Mouse (Mus musculus): ENCODE results near the gene Kctd4.
"Not testable (repeated sequence)": the region's sequence is repeated elsewhere in the genome, so short reads cannot be mapped to it uniquely, and the experiment has no call there.

Kctd4 gene

DNA sequence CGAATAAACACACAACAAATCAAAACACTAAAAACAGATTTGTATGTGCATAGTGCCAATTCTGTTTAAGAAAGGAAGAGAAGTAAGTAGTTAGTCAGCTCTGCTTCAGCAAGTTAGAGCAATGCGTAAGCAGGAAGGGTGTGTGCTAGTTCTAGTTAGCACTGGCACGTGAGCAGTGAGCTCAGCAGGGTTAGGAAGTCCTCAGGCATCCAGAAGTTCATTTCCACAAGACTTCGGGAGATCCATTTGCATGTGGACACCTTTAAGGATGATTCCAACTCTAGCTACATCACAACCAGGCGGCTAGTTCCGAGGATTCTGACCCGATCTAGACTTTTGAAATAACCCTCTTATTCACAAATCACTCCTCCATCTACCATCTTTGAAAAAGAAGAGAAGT is at the start of gene Kctd4:
TSS of gene Kctd4 (plus strand) at position 244 of the 400 bp plus-strand sequence.
- DNase-seq (ENCODE audit: extremely low spot score, low spot score), result no peak

GRCm38 (mm10) chr14:75906931-75907330 is 47.9 kb upstream of the Kctd4 start:
- no peak for DNase-seq (ENCODE audit: extremely low spot score, low spot score)

DNA sequence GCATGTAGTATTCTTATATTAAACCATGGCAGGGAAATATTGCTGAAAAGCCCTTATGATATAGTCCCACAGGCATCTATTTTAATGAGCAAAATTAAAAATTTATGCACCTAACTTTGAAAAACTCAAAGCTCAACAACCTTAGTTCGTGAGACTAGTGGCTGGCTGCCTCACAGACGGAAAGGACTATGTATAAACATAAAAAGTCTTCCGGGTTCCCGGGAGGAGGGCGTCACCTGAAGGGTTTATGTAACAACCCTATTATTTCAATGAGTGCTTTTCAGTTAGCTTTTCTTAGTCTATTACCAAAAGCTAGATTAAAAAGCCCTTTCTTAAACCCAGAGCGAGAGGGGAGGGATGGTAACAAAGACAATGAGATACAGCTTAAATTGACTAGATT is 42.8 kb upstream of the Kctd4 start:
- DNase-seq (ENCODE audit: extremely low spot score, low spot score), result no peak

GRCm38 (mm10) chr14:75912665-75913064 is 42.1 kb upstream of the Kctd4 start:
- DNase-seq (ENCODE audit: extremely low spot score, low spot score), result no peak

DNA sequence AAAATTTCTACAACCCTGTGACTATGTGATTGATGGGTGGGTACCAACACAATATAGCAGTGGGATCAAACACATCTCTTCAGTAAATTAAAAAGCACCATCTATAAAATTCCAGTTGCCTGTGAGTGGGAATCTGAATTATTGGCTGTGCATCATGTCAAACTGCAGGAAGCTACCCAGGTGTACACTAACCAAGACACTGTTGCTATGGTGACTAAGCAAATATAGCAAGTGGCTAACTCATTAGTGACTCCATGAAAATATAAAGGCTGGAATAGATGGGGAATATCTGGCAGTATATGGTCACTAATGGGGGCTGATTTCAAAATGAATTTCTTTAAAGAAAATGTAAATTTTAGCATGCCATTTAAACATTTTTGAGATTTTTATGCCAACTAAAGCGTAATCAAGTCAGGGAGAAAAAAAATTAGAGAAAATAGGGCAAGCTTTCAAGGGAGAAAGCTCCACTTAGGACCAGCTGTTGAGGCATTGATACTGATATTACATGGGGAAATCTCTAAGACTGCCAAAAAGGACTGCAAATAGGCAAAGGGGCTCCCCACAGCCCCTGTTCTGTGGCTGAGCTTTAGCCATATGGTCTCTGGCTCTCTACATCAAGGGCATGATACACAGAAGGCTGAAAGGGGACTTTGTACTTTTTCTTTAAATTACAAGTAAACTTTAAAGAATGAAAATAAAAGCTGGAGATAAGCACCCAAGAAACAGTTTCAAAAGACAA is 31.3 kb upstream of the Kctd4 start:
- DNase-seq (ENCODE audit: extremely low spot score, low spot score), result no peak

GRCm38 (mm10) chr14:75929713-75930112 is 25.1 kb upstream of the Kctd4 start:
- DNase-seq (ENCODE audit: extremely low spot score, low spot score), result not testable (repeated sequence)

DNA sequence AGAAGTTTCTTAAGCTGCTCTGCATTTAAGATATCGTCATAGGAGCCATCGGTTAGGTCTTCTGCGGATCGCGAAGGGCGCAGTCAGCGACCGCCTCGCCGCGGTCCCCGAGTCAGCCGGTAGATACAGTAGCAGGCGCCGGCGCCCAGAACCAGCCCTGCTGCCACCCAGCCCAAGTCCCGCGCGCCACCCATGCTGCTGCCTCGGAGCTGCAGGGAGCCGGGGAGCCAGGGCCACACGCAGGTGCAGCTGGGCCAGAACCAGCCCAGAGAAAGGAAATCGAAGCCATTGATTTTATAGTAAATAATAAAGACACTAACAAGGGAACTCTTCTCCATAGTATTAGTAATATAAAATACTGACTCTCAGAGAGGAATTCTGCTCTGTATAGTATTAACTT is 23.5 kb upstream of the Kctd4 start:
- DNase-seq (ENCODE audit: extremely low spot score, low spot score), result no peak

GRCm38 (mm10) chr14:75934359-75934758 is 20.4 kb upstream of the Kctd4 start:
- no peak for DNase-seq (ENCODE audit: extremely low spot score, low spot score)

GRCm38 (mm10) chr14:75937714-75938113 is 17.1 kb upstream of the Kctd4 start:
- no peak for DNase-seq (ENCODE audit: extremely low spot score, low spot score)

GRCm38 (mm10) chr14:75941500-75941899 is 13.3 kb upstream of the Kctd4 start:
- no peak for DNase-seq (ENCODE audit: extremely low spot score, low spot score)

GRCm38 (mm10) chr14:75942365-75942764 is 12.4 kb upstream of the Kctd4 start:
- no peak for DNase-seq (ENCODE audit: extremely low spot score, low spot score)

- DNase-seq (ENCODE audit: extremely low spot score, low spot score), result no peak
Measured at GRCm38 (mm10) chr14:75947674-75948073, 7.1 kb upstream of the Kctd4 start.

- peak; percentile 22 for DNase-seq (ENCODE audit: extremely low spot score, low spot score)
Measured at GRCm38 (mm10) chr14:75953011-75953410, 1.8 kb upstream of the Kctd4 start.

DNA sequence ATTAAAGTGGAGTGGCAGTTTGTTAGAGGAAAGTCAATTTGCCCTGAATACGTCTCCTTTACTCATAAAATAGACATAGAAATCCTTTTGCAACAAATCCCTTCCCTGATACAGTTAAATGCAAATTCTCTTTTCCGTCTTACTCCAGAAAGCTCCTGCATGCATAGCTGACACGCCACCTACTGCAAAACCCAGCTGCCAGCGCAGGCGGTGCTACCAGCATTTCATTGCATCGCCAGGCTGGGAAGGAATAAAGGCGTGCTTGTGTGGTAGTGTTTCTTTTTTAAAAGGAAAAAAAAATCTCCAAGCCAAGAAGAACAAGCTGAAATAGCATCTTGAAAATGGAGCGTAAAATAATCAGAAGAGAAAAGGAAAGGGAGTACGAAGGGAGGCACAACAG is 7.4 kb downstream of the Kctd4 start:
- DNase-seq (ENCODE audit: extremely low spot score, low spot score), result no peak

- no peak for DNase-seq (ENCODE audit: extremely low spot score, low spot score)
Measured at GRCm38 (mm10) chr14:75963215-75963614, 8.4 kb downstream of the Kctd4 start.

DNA sequence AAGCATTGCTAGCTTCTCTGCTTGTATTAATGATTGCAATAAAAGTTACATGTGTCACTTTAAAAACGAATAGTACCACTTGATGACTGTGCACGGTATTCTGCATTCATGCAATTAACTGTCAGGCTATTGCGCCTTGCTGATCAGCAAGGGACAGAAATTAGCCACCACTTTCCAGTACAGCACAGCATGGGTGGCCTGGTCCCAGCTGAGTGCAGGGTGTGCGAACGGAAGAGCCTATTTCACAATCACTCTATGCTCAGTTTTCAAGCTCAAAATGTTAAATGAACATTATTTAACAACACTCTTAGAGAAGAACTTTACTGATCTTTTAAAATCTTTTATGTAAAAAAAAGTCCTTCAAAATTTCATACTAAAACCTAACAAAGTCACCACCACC is 9.2 kb downstream of the Kctd4 start:
- no peak for DNase-seq (ENCODE audit: extremely low spot score, low spot score)

- no peak for DNase-seq (ENCODE audit: extremely low spot score, low spot score)
Measured at GRCm38 (mm10) chr14:75964433-75964832, 9.6 kb downstream of the Kctd4 start.

DNA sequence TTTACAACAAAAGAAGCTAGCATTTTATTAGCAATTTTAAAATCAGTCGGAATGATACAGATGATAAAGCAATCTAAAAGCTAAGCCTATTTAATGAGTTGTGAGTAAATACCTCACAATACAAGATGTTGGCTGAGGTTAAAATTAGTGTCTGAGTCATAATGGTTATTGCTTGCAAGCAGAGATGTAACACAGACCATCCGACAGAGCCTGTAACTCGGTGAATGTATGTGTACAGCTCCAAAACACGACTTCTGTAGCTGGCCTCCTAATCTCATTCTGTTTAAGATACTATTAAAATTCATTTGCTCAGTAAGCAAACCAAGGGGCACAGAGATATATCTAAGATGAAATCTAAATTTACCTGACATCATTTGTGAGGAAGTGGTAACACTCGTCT is 12.5 kb downstream of the Kctd4 start:
- DNase-seq (ENCODE audit: extremely low spot score, low spot score), result no peak

- no peak for DNase-seq (ENCODE audit: extremely low spot score, low spot score)
Measured at GRCm38 (mm10) chr14:75976107-75976506, 21.3 kb downstream of the Kctd4 start.

- DNase-seq (ENCODE audit: extremely low spot score, low spot score), result no peak
Measured at GRCm38 (mm10) chr14:75981231-75981630, 26.4 kb downstream of the Kctd4 start.

- DNase-seq (ENCODE audit: extremely low spot score, low spot score), result no peak
Measured at GRCm38 (mm10) chr14:75983891-75984290, 29.1 kb downstream of the Kctd4 start.

DNA sequence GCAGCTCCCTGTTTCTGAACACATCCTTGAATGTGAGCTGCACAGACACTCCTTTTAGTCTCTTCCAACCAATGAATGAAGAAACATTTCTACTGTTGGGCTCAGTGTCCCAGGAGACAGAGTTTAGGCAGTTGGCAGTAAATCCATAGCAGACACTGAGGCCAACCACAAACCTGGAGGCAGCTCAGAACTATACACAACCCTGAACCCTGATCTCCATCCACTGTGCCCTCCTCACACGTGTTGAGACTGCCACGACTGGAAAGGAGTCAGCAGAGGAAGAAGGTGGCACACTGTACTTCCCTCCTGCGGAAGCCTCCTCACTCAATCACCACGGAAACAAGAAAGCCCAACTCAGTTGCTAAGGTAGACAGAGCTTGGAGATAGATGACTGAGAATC is 30.3 kb downstream of the Kctd4 start:
- no peak for DNase-seq (ENCODE audit: extremely low spot score, low spot score)

GRCm38 (mm10) chr14:75986878-75987483 is 32.2 kb downstream of the Kctd4 start:
- DNase-seq (ENCODE audit: extremely low spot score, low spot score), result no peak

Data from neural tube, embryonic 10.5 days (tissue).